Mouse (Mus musculus) intestine, embryonic 15.5 days (tissue): ENCODE measurements around the gene Usp15. TPM values are rescaled to one million over a fixed set of nuclear protein-coding genes. Genes with fewer than 3 reads are reported as not detected.

Experiments
- ATAC-seq: fragments of 200-750 bp; cut with Nextera tagmentation; 2 replicates; pipeline ENCODE4 v1.8.0; 2017; ENCODE audit warnings: moderate TSS enrichment, moderate library complexity
- H3K27ac ChIP-seq: fragments of 300-500 bp; sonication (generic); 2 replicates; pipeline ENCODE4 v1.5.1; 2015; ENCODE audit warnings: mild to moderate bottlenecking, inconsistent platforms
- H3K27me3 ChIP-seq: fragments of 300-500 bp; sonication (generic); replicated peaks from 2 replicates; pipeline ENCODE4 v1.6.1; 2015; ENCODE audit warnings: inconsistent platforms
- H3K36me3 ChIP-seq: fragments of 300-500 bp; sonication (generic); 2 replicates; pipeline ENCODE4 v1.6.1; 2015; ENCODE audit warnings: inconsistent platforms
- H3K4me1 ChIP-seq: fragments of 300-500 bp; sonication (generic); replicated peaks from 2 replicates; pipeline ENCODE4 v1.6.1; 2015; ENCODE audit warnings: inconsistent platforms
- H3K4me2 ChIP-seq: fragments of 300-500 bp; sonication (generic); replicated peaks from 2 replicates; pipeline ENCODE4 v1.6.1; 2015; ENCODE audit warnings: mild to moderate bottlenecking, inconsistent platforms
- H3K4me3 ChIP-seq: fragments of 300-500 bp; sonication (generic); replicated peaks from 2 replicates; pipeline ENCODE4 v1.5.1; 2015; ENCODE audit warnings: inconsistent platforms
- H3K9ac ChIP-seq: fragments of 300-500 bp; sonication (generic); 2 replicates; pipeline ENCODE4 v1.6.1; 2015; ENCODE audit warnings: inconsistent platforms
- H3K9me3 ChIP-seq: fragments of 300-500 bp; sonication (generic); 2 replicates; pipeline ENCODE4 v1.6.1; 2016; ENCODE audit warnings: inconsistent platforms
- WGBS: fragments of 180-500 bp; shearing (Covaris S2); methylation state at CpG from one replicate; pipeline ENCODE4 v1.1.7; 2015; 5-methylcytosine and 5-hydroxymethylcytosine counted together
- polyA plus RNA-seq: library from polyadenylated mRNA; unstranded; fragments of >200 nt; fragmentation: Nextera tagmentation; extraction: Ambion mirVana; gene quantifications from 2 replicates; pipeline ENCODE4 v1.2.1, GENCODE M21; 2015

The Usp15 gene
- polyA plus RNA-seq, 1 experiment from 2014 or later: 76.3 TPM

DNA sequence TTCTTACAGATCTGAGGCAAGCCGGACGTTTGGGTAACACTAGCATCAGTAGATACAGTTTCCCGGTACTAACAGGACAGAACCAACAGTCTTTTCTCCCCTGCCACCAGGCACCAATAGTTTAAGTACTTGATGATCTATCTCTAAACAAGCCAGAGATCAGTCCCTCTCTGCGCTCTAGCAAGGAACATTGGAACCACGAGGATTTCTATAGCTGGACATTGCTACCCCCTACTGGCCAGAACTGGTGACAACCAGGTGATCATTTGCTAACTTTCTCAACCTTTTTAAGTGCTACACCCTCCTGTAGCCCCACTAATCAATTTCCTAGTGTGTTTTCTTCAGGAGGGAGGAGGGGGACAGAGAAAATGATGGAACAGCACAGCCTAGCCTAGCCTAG is 105.1 kb downstream of the Usp15 start:
- Histone ChIP-seq H3K9me3 (no peaks in the 10 kb centered on the region), H3K4me2 (no peak overlapping the region), H3K4me3 (no peak overlapping the region), H3K36me3 (no peaks in the 10 kb centered on the region), H3K4me1 (no peaks in the 10 kb centered on the region), H3K27me3 (no peaks in the 10 kb centered on the region), H3K27ac (no peak overlapping the region), H3K9ac (no peak overlapping the region)
- ATAC-seq: 0 out of 2 replicates have a peak, but pooled peaks have one; percentile 34
- 23% methylated on average over 5 of the region's 5 CpGs for WGBS

DNA sequence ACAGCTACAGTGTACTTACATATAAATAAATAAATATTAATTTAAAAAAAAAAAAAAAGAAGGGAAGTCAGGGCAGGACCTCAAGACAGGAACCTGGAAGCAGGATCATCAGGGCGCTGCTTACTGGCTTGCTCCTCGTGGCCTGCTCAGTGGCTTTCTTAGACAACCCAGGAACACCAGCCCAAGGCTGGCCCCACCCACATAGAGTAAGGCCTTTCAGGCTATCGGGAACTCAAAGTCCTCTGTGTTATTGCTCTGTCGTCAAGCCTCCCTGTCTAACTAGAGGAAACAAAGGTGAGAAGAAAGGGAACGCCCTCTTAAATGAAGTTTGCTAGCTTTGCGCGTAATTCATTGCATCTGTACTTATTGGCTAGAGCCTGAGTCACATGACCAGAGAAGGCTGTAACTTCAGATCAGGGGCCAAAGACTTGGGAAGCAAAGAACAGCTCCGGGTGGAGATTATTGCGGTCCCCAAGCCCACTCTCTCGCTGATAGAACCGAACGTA is 107.3 kb downstream of the Usp15 start:
- H3K27me3 ChIP-seq: no peaks in the 10 kb centered on the region
- H3K4me1 ChIP-seq: 0 out of 2 replicates have a peak, but pooled peaks cover 4% of the 10 kb centered on the region
- no peaks in the 10 kb centered on the region for H3K9me3 ChIP-seq
- H3K4me2 ChIP-seq: no peak overlapping the region
- no peak overlapping the region for H3K9ac ChIP-seq
- 70% methylated on average over 12 of the region's 12 CpGs for WGBS
- ATAC-seq: peak; percentile 95
- no peaks in the 10 kb centered on the region for H3K36me3 ChIP-seq
- H3K4me3 ChIP-seq: no peak overlapping the region
- H3K27ac ChIP-seq: no peak overlapping the region

DNA sequence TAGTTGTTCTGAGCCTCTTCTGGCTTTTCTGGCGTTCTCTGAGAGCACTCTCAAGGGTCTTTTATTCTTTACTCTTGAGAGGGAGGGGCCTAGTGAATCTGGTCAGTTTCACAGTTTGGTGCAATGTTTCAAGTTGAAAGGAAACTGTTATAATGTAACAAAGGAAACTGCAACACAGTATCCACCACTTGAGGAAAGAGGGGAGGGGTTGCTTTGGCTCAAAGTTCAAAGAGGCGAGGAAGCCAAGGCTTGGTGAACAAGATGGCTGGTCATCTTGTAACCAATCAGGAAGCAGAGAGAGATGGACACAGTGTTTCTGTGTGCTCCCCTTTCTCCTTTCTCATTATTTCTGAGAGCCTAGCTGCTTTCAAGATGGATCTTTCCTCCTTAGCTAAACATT is 109.9 kb downstream of the Usp15 start:
- Histone ChIP-seq H3K4me3 (no peak overlapping the region), H3K4me1 (0 out of 2 replicates have a peak, but pooled peaks cover 4% of the 10 kb centered on the region), H3K36me3 (no peaks in the 10 kb centered on the region), H3K27me3 (no peaks in the 10 kb centered on the region), H3K9ac (no peak overlapping the region), H3K4me2 (no peak overlapping the region), H3K9me3 (no peaks in the 10 kb centered on the region), H3K27ac (no peak overlapping the region)
- 78% methylated on average over 2 of the region's 2 CpGs for WGBS
- no peak for ATAC-seq

DNA sequence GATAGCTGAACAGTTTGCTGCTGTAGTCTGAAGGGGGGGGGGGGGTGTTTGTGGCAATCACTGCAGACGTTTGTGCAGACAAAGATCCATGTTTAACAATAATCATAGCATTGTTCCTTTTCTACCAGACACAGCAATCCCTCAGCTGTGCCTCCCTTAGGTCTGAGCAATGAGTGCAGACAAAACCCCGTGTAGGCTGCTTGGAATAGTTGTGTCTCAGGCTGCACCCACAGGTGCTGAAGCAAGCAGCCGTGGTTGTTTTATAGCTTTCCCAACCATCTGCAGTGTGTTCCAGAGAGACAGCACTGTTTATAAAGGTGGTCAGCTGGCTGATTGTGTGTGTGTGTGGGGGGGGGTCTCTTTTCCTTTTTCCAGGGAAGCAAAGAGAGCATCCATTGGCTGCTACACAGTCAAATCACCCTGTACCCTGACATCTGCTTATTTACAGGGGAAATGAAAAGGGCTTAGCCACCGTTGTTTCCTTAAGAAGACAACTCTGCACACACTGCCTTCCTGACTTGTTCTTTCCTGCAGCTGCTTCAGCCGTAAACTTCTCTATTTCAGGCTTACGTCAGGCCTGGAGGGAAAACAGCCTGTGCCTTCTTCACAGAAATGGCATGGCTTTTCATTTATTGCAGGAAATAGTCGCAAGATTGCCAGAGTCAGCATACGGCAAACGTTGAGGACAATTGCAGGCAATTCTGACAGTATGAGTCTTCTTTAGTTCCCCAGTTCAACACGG is 111.7 kb downstream of the Usp15 start:
- H3K4me1 ChIP-seq: 0 out of 2 replicates have a peak, but pooled peaks cover 4% of the 10 kb centered on the region
- ATAC-seq: no peak; the same call in 1 of the 2 replicates
- no peak overlapping the region for H3K4me2 ChIP-seq
- H3K9me3 ChIP-seq: no peaks in the 10 kb centered on the region
- H3K4me3 ChIP-seq: no peak overlapping the region
- no peak overlapping the region for H3K9ac ChIP-seq
- H3K27ac ChIP-seq: no peak overlapping the region
- WGBS: 24% methylated on average over 10 of the region's 10 CpGs
- no peaks in the 10 kb centered on the region for H3K36me3 ChIP-seq
- H3K27me3 ChIP-seq: no peaks in the 10 kb centered on the region

DNA sequence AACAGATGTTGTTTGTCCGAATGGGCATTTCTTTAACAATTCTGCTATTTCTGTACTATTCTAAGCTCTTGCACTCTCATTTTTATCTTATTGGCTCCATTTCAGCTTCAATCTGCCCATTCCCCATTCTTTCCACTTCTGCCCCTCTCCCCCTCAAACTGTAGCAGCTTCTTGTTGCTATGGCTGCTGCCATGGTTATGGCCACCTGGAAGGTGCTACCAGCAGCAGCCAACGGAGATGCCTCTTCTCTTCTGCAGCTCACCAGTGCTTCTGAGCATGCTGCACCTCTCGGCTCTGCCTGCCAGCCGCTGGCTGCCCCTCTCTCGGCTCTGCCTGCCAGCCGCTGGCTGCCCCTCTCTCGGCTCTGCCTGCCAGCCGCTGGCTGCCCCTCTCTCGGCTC is 112.5 kb downstream of the Usp15 start:
- 65% methylated on average over 9 of the region's 9 CpGs for WGBS
- ATAC-seq: no peak
- H3K9me3 ChIP-seq: no peaks in the 10 kb centered on the region
- no peaks in the 10 kb centered on the region for H3K36me3 ChIP-seq
- no peak overlapping the region for H3K4me3 ChIP-seq
- no peaks in the 10 kb centered on the region for H3K27me3 ChIP-seq
- H3K4me2 ChIP-seq: no peak overlapping the region
- H3K27ac ChIP-seq: no peak overlapping the region
- H3K9ac ChIP-seq: no peak overlapping the region
- 0 out of 2 replicates have a peak, but pooled peaks cover 4% of the 10 kb centered on the region for H3K4me1 ChIP-seq

DNA sequence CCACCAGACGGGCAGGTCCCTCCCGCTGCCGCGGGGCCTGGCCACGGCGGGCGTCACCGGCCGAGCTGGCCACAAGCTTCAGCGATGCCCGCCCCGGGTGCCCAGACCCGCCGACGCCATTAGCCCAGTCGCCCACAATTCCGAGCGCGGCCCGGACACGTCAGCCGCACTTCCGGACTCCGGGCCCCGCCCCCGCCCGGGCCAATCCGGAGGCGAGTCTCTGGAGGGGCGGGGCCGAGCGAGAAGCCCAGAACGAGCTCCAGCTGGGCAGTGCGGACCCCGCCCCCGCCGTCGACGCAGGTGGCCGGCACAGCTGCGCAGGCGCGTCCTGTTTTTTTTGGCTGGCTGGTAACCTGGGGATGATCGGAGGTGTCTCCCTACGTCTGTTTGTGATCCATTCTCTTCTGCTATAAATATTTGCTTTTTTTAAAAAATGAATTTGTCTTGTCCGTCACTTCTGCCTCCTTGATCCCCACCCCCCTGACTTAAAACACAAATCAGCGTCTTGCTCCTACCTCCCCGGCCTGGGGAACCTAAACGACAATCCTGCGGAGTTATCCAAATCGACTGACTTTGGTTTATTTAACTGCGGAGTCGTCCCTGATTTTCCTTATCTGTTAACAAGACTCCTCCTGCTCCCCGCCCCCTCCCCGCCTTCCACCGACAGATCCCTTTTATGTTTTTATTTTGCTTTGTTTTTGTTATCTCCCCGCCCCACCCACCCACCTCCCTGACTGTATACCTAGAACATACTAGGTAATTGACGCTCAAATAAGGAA is 120.4 kb downstream of the Usp15 start, which contains the start of gene Mon2:
Gene Mon2 (minus strand): TSS at position 261 of the 779 bp plus-strand sequence.
- H3K9ac ChIP-seq: peak within 1 kb of the TSS; percentile 92

DNA sequence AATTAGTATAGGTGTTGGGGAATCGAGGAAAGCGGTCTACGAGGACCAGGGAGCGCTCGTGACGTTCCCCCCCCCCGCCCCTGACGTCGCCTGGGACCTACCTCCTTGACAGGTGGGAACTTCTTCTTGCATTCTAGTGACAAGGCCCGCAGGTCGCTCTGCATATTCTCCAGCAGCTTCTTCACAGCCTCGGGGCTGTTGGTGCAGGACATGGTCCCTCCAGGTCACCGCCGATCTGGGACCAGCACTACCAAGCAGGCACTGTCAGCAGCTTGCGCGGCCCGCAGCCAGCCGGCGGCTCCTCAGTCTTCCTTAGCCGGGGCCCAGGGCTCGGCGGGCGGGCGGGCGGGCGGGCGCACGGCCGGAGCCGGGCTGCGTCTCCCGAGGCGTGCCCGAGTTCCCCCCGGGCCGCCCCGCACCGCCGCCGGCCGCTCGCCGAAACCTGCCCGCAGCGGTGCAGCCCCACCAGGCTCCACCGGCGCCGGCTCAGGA is 121.0 kb downstream of the Usp15 start:
- H3K27me3 ChIP-seq: no peaks in the 10 kb centered on the region
- peaks cover 6% of the 10 kb centered on the region; the same call in 1 of the 2 replicates for H3K4me1 ChIP-seq
- H3K4me2 ChIP-seq: peak overlapping the region; percentile 69
- peak overlapping the region; percentile 92 for H3K9ac ChIP-seq
- H3K4me3 ChIP-seq: peak overlapping the region; percentile 94
- 0 out of 2 replicates have a peak, but pooled peaks cover 2% of the 10 kb centered on the region for H3K36me3 ChIP-seq
- 1% methylated on average over 48 of the region's 48 CpGs for WGBS
- no peaks in the 10 kb centered on the region for H3K9me3 ChIP-seq
- peak; percentile 77 for ATAC-seq
- H3K27ac ChIP-seq: peak overlapping the region; percentile 79

More for the DNA sequence above, 120.4 kb downstream of the Usp15 start, which contains the start of gene Mon2:
- peak within 1 kb of the TSS; percentile 79 for H3K27ac ChIP-seq
- H3K9me3 ChIP-seq: no peaks in the 10 kb centered on the region
- WGBS: under 1% methylated on average over 58 of the region's 58 CpGs
- ATAC-seq: peak; percentile 99
- peaks cover 6% of the 10 kb centered on the region; the same call in 1 of the 2 replicates for H3K4me1 ChIP-seq
- no peaks in the 10 kb centered on the region for H3K27me3 ChIP-seq
- 0 out of 2 replicates have a peak, but pooled peaks cover 2% of the 10 kb centered on the region for H3K36me3 ChIP-seq
- peak within 1 kb of the TSS; percentile 70 for H3K4me2 ChIP-seq
- H3K4me3 ChIP-seq: peak within 1 kb of the TSS; percentile 94

DNA sequence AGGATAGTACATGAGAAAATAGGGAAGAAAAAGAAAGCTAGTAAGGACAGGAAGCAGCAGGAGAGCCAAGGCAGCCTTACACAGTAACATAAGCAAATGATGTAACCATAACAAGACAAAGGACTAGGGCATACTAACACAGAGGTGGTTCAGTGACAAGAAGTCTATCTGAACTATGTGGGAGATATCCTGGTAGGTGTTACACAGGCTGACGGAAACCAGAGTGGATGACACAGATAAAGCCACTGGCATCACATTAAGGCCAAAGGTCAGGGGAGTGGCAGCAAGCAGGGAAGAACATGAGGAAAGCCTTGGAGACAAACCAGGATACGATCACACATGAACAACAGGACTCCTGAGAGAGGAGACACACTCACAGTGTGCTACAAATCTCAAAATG is 124.8 kb downstream of the Usp15 start:
- WGBS: 54% methylated on average over 2 of the region's 2 CpGs
- H3K9me3 ChIP-seq: no peaks in the 10 kb centered on the region
- H3K27ac ChIP-seq: no peak overlapping the region
- peaks cover 6% of the 10 kb centered on the region; the same call in 1 of the 2 replicates for H3K4me1 ChIP-seq
- H3K36me3 ChIP-seq: peaks cover 9% of the 10 kb centered on the region; the same call in 1 of the 2 replicates
- ATAC-seq: peak; percentile 24; the same call in 1 of the 2 replicates
- no peak overlapping the region for H3K9ac ChIP-seq
- H3K4me2 ChIP-seq: no peak overlapping the region
- no peak overlapping the region for H3K4me3 ChIP-seq
- H3K27me3 ChIP-seq: no peaks in the 10 kb centered on the region

DNA sequence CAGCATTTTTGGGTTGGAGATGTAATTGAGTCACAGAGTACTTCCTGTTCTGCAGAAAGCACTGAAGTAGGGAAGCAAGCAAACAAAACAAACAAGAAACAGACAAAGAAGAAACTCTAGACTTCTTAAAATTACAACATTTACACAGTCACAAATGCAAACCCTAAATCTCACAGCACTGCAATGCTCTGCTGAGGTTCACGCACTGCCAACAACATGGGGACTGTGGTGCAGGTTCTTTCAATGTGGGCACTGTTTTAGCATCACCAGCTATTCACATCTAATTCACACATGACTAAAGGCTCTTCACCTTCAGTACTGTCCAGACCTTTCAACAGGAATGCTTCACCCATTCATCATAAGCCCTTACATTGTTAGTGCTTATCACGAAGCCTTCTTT is 133.8 kb downstream of the Usp15 start:
- Histone ChIP-seq H3K27me3 (no peaks in the 10 kb centered on the region), H3K27ac (no peak overlapping the region), H3K4me2 (no peak overlapping the region), H3K4me1 (no peaks in the 10 kb centered on the region), H3K36me3 (no peaks in the 10 kb centered on the region), H3K4me3 (no peak overlapping the region), H3K9me3 (no peaks in the 10 kb centered on the region), H3K9ac (no peak overlapping the region)
- ATAC-seq: no peak
- WGBS: 91% methylated on average over 2 of the region's 2 CpGs

DNA sequence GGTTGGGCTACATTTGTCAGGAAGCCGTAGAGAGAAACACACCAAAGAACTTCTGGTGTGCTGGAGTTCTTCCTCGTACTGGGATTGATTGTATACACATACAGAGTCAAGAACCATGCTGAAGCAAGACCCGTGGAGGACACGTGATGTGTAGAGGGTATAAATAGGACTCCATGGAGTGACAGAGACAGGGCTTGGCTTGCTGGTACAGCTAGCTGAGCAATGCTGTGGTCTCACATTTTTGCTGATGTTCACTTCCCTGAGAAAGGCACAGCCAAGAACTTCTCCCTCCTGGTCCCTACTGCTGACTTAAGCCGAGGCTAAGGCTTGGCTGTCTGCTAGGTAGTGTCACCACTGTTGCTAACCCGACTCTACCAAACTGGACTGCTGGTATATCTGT is 136.0 kb downstream of the Usp15 start:
- 91% methylated on average over 6 of the region's 6 CpGs for WGBS
- H3K4me3 ChIP-seq: no peak overlapping the region

DNA sequence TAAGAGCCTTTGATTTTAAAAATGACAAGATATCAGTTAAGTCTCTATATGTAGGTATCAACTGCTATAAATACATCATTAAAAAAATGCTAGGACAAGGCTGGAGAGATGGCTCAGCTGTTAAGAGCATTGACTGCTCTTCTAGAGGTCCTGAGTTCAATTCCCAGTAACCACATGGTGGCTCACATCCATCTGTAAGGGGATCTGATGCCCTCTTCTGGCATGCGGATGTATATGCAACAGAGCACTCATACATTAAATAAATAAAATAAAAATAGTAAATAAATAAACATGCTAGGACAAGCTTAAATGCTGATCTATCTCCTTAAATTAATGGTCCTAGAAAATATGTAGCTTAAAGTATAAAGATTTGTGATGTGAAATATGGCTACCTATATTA is 139.7 kb downstream of the Usp15 start:
- no peak for ATAC-seq
- WGBS: 86% methylated on average over 1 of the region's 1 CpGs
- H3K27ac ChIP-seq: no peak overlapping the region
- H3K9ac ChIP-seq: no peak overlapping the region
- H3K36me3 ChIP-seq: no peaks in the 10 kb centered on the region
- H3K9me3 ChIP-seq: no peaks in the 10 kb centered on the region
- H3K4me1 ChIP-seq: no peaks in the 10 kb centered on the region
- no peak overlapping the region for H3K4me2 ChIP-seq
- no peak overlapping the region for H3K4me3 ChIP-seq
- no peaks in the 10 kb centered on the region for H3K27me3 ChIP-seq

More for the DNA sequence above, 136.0 kb downstream of the Usp15 start:
- H3K4me2 ChIP-seq: no peak overlapping the region
- no peaks in the 10 kb centered on the region for H3K4me1 ChIP-seq
- no peaks in the 10 kb centered on the region for H3K36me3 ChIP-seq
- H3K9me3 ChIP-seq: no peaks in the 10 kb centered on the region
- H3K27ac ChIP-seq: no peak overlapping the region
- no peaks in the 10 kb centered on the region for H3K27me3 ChIP-seq
- ATAC-seq: no peak
- no peak overlapping the region for H3K9ac ChIP-seq

DNA sequence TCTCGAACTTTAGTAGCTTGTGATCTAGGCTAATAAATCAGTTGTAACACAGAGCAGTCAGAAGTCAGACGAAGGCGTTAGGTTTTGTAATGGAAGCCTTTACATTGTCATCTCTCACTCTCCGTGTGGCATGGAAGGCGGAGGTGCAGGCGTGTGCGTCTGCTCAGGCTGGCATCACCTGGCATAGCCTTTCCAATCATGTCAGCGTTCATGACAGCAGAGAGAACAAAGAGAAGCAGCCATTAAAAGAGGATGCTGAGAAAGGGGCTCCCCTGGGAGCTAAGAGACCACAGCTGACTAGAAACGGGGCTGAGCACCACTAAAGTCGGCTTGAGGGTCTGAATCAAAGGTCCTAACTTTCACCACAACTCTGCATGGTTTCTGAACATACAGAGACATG is 140.3 kb downstream of the Usp15 start:
- no peak for ATAC-seq
- Histone ChIP-seq H3K27ac (no peak overlapping the region), H3K4me3 (no peak overlapping the region), H3K4me2 (no peak overlapping the region), H3K9me3 (no peaks in the 10 kb centered on the region), H3K36me3 (no peaks in the 10 kb centered on the region), H3K4me1 (no peaks in the 10 kb centered on the region), H3K9ac (no peak overlapping the region), H3K27me3 (no peaks in the 10 kb centered on the region)
- 87% methylated on average over 10 of the region's 10 CpGs for WGBS
